Mouse (Mus musculus) CD4-positive helper T cell, adult 2 months (primary cell): Measurements from ENCODE around the gene Gprc6a.

Experiments
- DNase-seq: peaks from one replicate; pipeline ENCODE4 v3.0.0-alpha.2; 2012; ENCODE audit warnings: low read depth, missing footprints, low spot score

The Gprc6a gene

DNA sequence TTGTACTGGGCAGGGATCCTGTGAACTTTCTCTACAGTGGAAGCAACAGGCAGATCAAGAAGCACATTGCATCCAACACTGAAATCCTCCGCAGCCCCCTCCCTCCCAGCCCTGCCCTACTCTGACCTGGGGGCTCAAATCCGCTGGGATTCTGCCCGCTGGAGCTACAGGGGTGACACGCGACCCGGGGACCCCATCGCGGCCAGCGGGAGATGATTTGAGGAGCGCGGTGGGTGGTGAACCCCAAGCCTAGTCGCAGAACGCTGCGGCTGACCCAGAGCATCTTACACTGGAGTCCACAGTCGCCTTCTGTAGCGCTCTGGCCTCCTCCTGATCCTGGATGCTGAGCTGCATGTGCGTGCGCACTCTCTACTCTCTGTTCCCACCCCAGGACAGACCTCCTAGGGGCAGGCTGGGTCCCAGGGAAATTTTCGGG is 41.1 kb downstream of the Gprc6a start, which contains the start of gene Fam162b:
Gene Fam162b (minus strand): TSS at position 379 of the 436 bp plus-strand sequence.
- DNase-seq = no peak

DNA sequence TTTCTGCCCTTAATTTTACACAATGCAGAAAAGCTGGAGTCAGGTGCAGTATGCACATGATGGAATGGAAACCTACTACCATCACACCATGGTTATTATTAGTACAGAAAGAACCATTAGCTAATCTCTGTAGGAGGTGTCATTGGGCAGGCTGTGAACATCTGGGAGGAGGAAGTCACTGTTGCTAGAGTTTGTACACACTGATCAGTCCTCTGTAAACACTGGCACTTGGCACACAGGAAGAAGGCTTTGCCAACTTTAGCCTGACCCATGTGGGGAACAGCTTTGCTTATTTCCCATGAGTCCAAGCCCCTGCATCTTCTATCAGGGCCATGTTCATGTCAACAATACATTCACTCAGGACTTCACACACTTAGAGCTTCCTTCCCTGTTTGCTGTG is 46.3 kb downstream of the Gprc6a start:
- no peak for DNase-seq

DNA sequence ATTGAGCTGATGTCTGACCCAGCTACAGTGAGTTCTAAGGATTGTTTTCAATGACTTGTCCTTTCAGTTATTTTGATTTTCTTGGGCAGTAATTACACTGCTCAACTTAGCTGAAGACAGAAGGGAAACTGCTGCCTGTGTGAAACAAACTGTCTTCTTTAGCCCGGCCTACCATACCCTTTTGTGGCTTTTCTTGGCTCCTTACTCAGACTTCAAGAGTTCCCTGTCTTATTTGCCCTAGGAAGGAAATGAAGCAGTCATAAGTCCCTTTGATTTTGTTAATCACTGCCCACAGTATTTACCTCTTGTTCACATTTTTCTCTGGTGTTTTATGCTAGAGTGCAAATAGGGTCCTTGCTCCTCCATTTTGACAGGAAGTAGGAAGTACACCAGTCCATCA is 46.9 kb downstream of the Gprc6a start:
- no peak for DNase-seq

DNA sequence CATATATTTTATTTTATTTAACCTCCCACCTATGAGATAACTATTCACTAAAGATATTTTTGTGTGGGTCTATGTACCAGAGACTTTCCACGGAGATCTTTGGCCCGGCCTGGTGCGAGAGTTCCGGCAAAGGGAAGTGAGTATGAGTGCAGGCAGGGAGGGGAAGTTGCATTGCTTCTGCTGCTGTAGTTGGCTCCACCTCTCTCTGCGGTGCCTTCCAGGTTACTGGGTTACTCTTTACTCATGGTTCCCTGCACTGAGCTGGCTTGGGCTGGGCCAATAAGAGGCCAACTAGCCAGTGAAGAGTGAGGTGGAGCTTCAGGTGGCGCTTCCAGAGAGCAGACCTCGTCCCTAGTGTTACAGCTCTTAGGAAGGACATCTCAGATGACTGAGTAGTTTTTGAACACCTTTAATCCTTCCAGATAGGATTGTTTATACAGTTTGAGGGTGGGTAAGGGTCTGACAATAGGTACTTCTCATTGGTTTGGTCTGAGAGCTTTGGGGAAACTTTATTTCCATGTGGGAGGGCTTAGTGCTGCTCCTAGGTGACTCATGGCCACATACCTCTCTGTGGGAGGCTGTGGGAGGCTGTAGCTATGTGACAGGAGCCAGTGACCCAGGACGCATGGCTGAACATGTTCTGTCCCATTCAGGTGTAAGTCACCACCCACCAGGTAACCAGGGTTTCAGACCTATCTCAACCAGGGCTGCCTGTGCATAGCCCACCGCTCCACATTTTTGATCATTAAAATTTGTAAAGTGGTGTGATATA is 59.9 kb downstream of the Gprc6a start:
- DNase-seq = no peak
